Mouse (Mus musculus): ENCODE data around the gene Il5. TPM values are rescaled to one million over a fixed set of nuclear protein-coding genes. Genes with fewer than 3 reads are reported as not detected.

Gene Il5
- polyA plus RNA-seq, 1 experiment = not detected

- no peak for TF ChIP-seq GATA1 (IDR thresholded peaks at IDR 0.05; ENCODE audit: low read length)
These were observed 14.5 kb downstream of the Il5 start for GRCm38 (mm10) chr11:53734970-53735681.

- no peak for TF ChIP-seq GATA1 (IDR thresholded peaks at IDR 0.05; ENCODE audit: low read length)
These were observed 15.2 kb downstream of the Il5 start for GRCm38 (mm10) chr11:53735682-53736245.

- TF ChIP-seq GATA1 (IDR thresholded peaks at IDR 0.05; ENCODE audit: low read length) = no peak
These were observed 16.4 kb downstream of the Il5 start for GRCm38 (mm10) chr11:53736771-53737572.

GRCm38 (mm10) chr11:53737573-53737946 lies 17.0 kb downstream of the Il5 start:
- TF ChIP-seq GATA1 (IDR thresholded peaks at IDR 0.05; ENCODE audit: low read length) = no peak

GRCm38 (mm10) chr11:53742353-53742752 lies 21.8 kb downstream of the Il5 start:
- no peak for TF ChIP-seq GATA1 (IDR thresholded peaks at IDR 0.05; ENCODE audit: low read length)

GRCm38 (mm10) chr11:53745260-53745659 lies 24.7 kb downstream of the Il5 start:
- TF ChIP-seq GATA1 (IDR thresholded peaks at IDR 0.05; ENCODE audit: low read length) = no peak

- TF ChIP-seq GATA1 (IDR thresholded peaks at IDR 0.05; ENCODE audit: low read length) = no peak
These were observed 27.4 kb downstream of the Il5 start for GRCm38 (mm10) chr11:53747985-53748384.

GRCm38 (mm10) chr11:53748614-53749013 lies 28.0 kb downstream of the Il5 start:
- TF ChIP-seq GATA1 (IDR thresholded peaks at IDR 0.05; ENCODE audit: low read length) = no peak

GRCm38 (mm10) chr11:53749306-53749705 lies 28.7 kb downstream of the Il5 start:
- TF ChIP-seq GATA1 (IDR thresholded peaks at IDR 0.05; ENCODE audit: low read length) = no peak

GRCm38 (mm10) chr11:53749716-53750352 lies 29.2 kb downstream of the Il5 start:
- TF ChIP-seq GATA1 (IDR thresholded peaks at IDR 0.05; ENCODE audit: low read length) = no peak

GRCm38 (mm10) chr11:53755011-53755595 lies 34.5 kb downstream of the Il5 start:
- no peak for TF ChIP-seq GATA1 (IDR thresholded peaks at IDR 0.05; ENCODE audit: low read length)

GRCm38 (mm10) chr11:53757612-53758011 lies 37.0 kb downstream of the Il5 start:
- TF ChIP-seq GATA1 (IDR thresholded peaks at IDR 0.05; ENCODE audit: low read length) = no peak

GRCm38 (mm10) chr11:53758791-53759351 lies 38.3 kb downstream of the Il5 start:
- no peak for TF ChIP-seq GATA1 (IDR thresholded peaks at IDR 0.05; ENCODE audit: low read length)

- TF ChIP-seq GATA1 (IDR thresholded peaks at IDR 0.05; ENCODE audit: low read length) = no peak
These were observed 39.2 kb downstream of the Il5 start for GRCm38 (mm10) chr11:53759545-53760406.

Data from G1E-ER4 (cell line).